Mouse (Mus musculus) E14TG2a.4 (cell line): Measurements from ENCODE around the gene Apoc1.

Experiments used
- CTCF ChIP-seq: conservative IDR thresholded peaks from 2 replicates; pipeline ENCODE4 v1.5.1; 2014; ENCODE audit warnings: low read length
- NANOG ChIP-seq: IDR thresholded peaks from 2 replicates; pipeline ENCODE4 v1.6.1; 2014; ENCODE audit warnings: borderline replicate concordance, low read length, mixed read lengths

DNA sequence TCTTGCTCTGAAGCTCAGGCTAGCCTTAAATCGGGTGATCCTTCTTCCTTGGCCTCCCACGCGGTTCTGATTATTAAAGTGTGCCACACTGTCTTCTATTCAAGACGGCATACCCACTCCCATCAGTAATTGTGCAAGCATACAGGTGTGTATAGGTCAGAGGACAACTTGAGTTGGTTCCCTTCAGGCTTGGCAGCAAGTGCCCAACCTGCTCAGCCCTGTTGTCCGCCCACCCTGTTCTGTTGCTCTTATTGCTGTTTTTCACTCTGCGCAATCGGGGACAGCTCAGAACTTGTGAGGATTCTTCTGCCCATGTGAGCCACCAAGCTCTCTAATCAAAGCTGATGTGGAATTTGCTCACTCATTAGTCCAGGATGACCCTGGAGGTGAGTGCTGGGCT is 12.8 kb upstream of the Apoc1 start:
- no peak for TF ChIP-seq CTCF
- no peak for TF ChIP-seq NANOG
